Mouse (Mus musculus) spleen, adult 2 months (tissue): ENCODE data around the gene Arhgef12. TPM values are rescaled to one million over a fixed set of nuclear protein-coding genes. Genes with fewer than 3 reads are reported as not detected.

Experiments
- DNase-seq, 2 experiments: peaks; one replicate each; pipeline versions ENCODE4 v3.0.0 to v3.0.0-alpha.2; 2012 to 2021; ENCODE audit warnings: low spot score in 2 of 2, low read depth in 1 of 2
- H3K27ac ChIP-seq: fragments of 200-500 bp; 2 replicates; pipeline ENCODE4 v1.5.1; 2012; ENCODE audit warnings: low read length, inconsistent platforms; ENCODE audit not compliant: insufficient read depth
- H3K27me3 ChIP-seq: fragments of 200-500 bp; 2 replicates; pipeline ENCODE4 v1.6.1; 2012; ENCODE audit warnings: mild to moderate bottlenecking, moderate library complexity, low read length, inconsistent platforms; ENCODE audit not compliant: control insufficient read depth, insufficient read depth
- H3K36me3 ChIP-seq: fragments of 200-500 bp; 2 replicates; pipeline ENCODE4 v1.6.1; 2012; ENCODE audit warnings: mild to moderate bottlenecking, low read length, inconsistent platforms; ENCODE audit not compliant: control insufficient read depth, insufficient read depth
- H3K4me1 ChIP-seq: fragments of 200-500 bp; 2 replicates; pipeline ENCODE4 v1.6.1; 2011; ENCODE audit warnings: inconsistent platforms; ENCODE audit not compliant: control insufficient read depth, insufficient read depth, insufficient read length
- H3K4me3 ChIP-seq: fragments of 200-500 bp; 2 replicates; pipeline ENCODE4 v1.5.1; 2011; ENCODE audit warnings: mild to moderate bottlenecking, inconsistent platforms; ENCODE audit not compliant: insufficient read depth, insufficient read length; ENCODE audit errors: extremely low read depth
- CTCF ChIP-seq: fragments of 200-500 bp; IDR thresholded peaks from 2 replicates; pipeline ENCODE4 v1.5.1; 2011; ENCODE audit warnings: mild to moderate bottlenecking, inconsistent platforms; ENCODE audit not compliant: insufficient read depth, insufficient read length, insufficient replicate concordance; ENCODE audit errors: extremely low read depth
- POLR2A ChIP-seq: fragments of 200-500 bp; IDR thresholded peaks from 2 replicates; pipeline ENCODE4 v1.6.1; 2011; ENCODE audit warnings: low read depth, low read length, inconsistent platforms
- whole genome bisulfite sequencing: fragments of 180-500 bp; shearing (Covaris S2); methylation state at CpG from one replicate; pipeline ENCODE4 v1.1.7; 2018; 5-methylcytosine and 5-hydroxymethylcytosine counted together
- polyA plus RNA-seq: library from polyadenylated mRNA; depleted of rRNA; stranded (reverse); fragments of >200 nt; gene quantifications from 2 replicates; pipeline ENCODE4 v1.2.3, GENCODE M21; 2012

The Arhgef12 gene
- polyA plus RNA-seq, 1 experiment: 9.0 TPM

GRCm38 (mm10) chr9:43084496-43085362, 22.3 kb downstream of the Arhgef12 start:
- no peaks in the 10 kb centered on the region for H3K27me3 ChIP-seq
- no peak overlapping the region for H3K4me3 ChIP-seq
- H3K36me3 ChIP-seq: no peaks in the 10 kb centered on the region
- WGBS: 84% methylated on average over 7 of the region's 7 CpGs
- DNase-seq: no peak
- TF ChIP-seq CTCF (no peak), POLR2A (no peak)
- no peak overlapping the region for H3K27ac ChIP-seq
- no peaks in the 10 kb centered on the region for H3K4me1 ChIP-seq

GRCm38 (mm10) chr9:43083441-43084055, 23.5 kb downstream of the Arhgef12 start:
- H3K4me3 ChIP-seq: no peak overlapping the region
- DNase-seq: no peak
- TF ChIP-seq CTCF (no peak), POLR2A (no peak)
- H3K27me3 ChIP-seq: no peaks in the 10 kb centered on the region
- no peaks in the 10 kb centered on the region for H3K4me1 ChIP-seq
- H3K36me3 ChIP-seq: no peaks in the 10 kb centered on the region
- no peak overlapping the region for H3K27ac ChIP-seq
- WGBS: 76% methylated on average over 7 of the region's 7 CpGs

DNA sequence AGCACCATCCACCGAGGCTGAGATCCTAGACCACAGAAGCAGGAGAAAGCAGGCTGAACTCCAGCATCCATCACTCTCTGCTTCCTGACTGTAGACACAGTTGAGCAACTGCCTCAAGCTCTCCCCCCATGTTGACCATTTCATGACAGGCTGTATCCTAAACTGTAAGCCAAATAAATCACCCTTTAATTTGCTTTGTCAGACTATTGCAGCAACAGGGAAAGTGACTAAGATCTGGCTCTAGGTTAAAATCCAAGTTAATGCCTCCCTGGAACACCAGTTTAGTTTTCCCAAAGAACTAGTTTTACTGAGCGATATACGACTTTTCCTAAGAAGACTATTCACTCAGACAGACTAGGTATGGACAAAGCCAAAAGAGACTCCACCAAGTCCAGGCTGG, 28.3 kb downstream of the Arhgef12 start:
- Histone ChIP-seq H3K4me3 (no peak overlapping the region), H3K27ac (no peak overlapping the region), H3K36me3 (no peaks in the 10 kb centered on the region), H3K27me3 (no peaks in the 10 kb centered on the region), H3K4me1 (no peaks in the 10 kb centered on the region)
- no peak for TF ChIP-seq POLR2A
- TF ChIP-seq CTCF: no peak
- DNase-seq: no peak
- 85% methylated on average over 3 of the region's 3 CpGs for WGBS

- no peak for TF ChIP-seq POLR2A
- TF ChIP-seq CTCF: no peak
- no peak for DNase-seq
- no peak overlapping the region for H3K4me3 ChIP-seq
- no peak overlapping the region for H3K27ac ChIP-seq
- H3K36me3 ChIP-seq: no peaks in the 10 kb centered on the region
- 84% methylated on average over 7 of the region's 7 CpGs for WGBS
- H3K4me1 ChIP-seq: no peaks in the 10 kb centered on the region
- no peaks in the 10 kb centered on the region for H3K27me3 ChIP-seq
Observed at GRCm38 (mm10) chr9:43076163-43076562, 30.9 kb downstream of the Arhgef12 start.

DNA sequence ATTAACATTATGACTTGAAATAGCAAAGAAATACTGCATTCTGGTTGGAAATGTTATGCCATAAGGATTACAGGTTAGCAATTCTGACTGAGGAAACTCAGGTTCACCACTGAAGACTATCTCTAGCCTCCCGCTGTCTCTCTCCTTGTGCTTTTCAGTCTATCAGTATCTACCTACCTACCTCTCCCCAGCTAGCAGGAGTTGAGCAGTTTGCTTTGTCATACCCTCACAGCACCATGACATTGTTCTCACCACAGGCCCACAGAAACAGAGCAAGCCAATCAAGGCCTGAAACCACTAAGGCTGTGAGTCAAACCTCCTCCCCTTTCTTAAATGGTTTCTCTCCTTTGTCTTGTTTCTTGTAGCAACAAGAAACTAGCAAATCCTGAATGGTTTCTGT, 32.4 kb downstream of the Arhgef12 start:
- no peaks in the 10 kb centered on the region for H3K27me3 ChIP-seq
- no peak overlapping the region for H3K4me3 ChIP-seq
- TF ChIP-seq POLR2A (no peak), CTCF (no peak)
- no peak overlapping the region for H3K27ac ChIP-seq
- no peaks in the 10 kb centered on the region for H3K4me1 ChIP-seq
- WGBS: 88% methylated on average over 1 of the region's 1 CpGs
- DNase-seq: no peak
- H3K36me3 ChIP-seq: no peaks in the 10 kb centered on the region

DNA sequence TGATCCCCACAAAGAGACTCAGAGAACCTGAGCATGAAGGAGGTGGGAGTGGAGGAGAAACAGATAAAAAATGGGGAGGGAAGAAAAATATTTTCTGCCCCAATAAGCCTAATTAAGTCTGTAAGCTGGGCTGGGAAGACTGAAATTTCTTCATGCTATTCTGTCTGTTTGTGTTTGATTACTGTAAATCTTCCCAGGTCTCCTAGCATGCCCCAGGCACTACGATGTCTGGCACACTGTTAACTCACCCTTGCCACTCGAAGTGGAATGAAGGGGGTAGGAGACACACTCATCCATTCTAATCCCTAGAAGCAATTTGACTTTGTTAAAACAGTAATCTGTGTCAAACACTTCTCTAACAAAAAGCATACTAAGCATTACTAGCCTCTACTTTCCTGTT, 35.3 kb downstream of the Arhgef12 start:
- TF ChIP-seq POLR2A (no peak), CTCF (no peak)
- no peak overlapping the region for H3K4me3 ChIP-seq
- H3K27ac ChIP-seq: no peak overlapping the region
- DNase-seq: no peak
- no peaks in the 10 kb centered on the region for H3K27me3 ChIP-seq
- 81% methylated on average over 2 of the region's 2 CpGs for WGBS
- H3K36me3 ChIP-seq: no peaks in the 10 kb centered on the region
- no peaks in the 10 kb centered on the region for H3K4me1 ChIP-seq

- no peak for TF ChIP-seq CTCF
- no peak for TF ChIP-seq POLR2A
- Histone ChIP-seq H3K27me3 (no peaks in the 10 kb centered on the region), H3K27ac (no peak overlapping the region), H3K4me3 (no peak overlapping the region), H3K36me3 (no peaks in the 10 kb centered on the region), H3K4me1 (no peaks in the 10 kb centered on the region)
- WGBS: 63% methylated on average over 4 of the region's 4 CpGs
- no peak for DNase-seq
Observed at GRCm38 (mm10) chr9:43071176-43071575, 35.9 kb downstream of the Arhgef12 start.
